Mouse (Mus musculus): ENCODE data around the gene Nlrp4e. TPM values are rescaled to one million over a fixed set of nuclear protein-coding genes. Genes with fewer than 3 reads are reported as not detected.

Gene Nlrp4e
- 0.35 TPM for polyA plus RNA-seq (2017; shearing (Covaris generic))

DNA sequence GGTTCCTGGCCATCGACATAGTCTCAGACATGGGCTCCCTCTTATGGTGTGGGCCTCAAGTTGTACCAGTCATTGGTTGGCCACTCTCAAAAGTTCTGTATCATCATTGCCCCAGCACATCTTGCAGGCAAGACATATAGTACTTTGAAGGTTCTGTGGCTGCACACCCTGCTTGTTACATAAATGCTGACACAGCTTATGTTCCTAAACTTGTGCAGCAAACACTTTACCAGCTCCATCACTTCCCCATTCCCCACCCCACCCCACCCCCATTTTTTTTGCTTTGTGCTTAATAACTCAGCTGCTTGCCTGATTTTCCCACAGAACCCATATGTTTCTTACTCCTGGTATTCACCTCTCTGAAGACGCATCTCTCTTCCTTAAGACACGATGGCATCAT lies at the start of gene Nlrp4e:
TSS of gene Nlrp4e (plus strand) at position 301 of the 400 bp plus-strand sequence.

DNA sequence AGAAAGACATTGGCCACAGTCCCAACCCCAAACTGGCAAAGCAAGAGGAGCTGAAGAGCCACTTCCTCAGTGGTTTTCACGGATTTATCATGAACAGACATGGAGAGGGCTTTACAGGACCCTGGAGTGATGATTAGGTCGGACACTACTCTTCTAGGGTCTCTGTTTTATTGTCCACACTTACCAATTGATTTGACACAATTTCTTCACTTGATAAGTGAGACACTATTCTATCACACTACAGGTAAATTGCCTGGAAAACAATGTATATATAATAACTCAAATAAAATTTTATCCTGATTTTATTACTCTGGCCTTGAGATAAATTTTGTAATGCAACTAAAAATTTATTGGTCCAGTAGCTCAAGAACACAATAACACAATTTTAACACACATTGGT lies 49.4 kb upstream of the Nlrp4e start, which contains the start of gene Vmn1r166:
TSS of gene Vmn1r166 (minus strand) at position 101 of the 400 bp plus-strand sequence.

DNA sequence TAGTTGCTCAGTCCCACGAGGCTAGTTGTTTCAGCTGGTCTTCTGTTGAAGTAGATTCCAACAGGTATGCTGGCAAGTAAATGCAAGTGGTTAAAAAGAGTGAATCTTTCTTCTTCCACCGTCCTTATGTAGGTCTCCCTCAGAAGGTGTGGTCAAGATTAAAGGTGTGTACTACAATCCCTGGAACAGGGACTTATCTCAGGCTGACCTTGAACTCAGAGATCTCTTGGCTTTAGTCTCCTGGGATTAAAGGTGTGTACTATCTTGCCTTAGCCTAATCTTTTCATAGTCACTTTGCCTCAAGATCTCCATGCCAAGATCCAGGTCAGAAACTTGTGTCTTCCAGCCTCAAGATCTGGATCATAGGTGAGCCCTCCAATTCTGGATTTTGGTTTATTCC lies 22.2 kb upstream of the Nlrp4e start, which contains the start of gene Gm6902:
TSS of gene Gm6902 (minus strand) at position 101 of the 400 bp plus-strand sequence.

DNA sequence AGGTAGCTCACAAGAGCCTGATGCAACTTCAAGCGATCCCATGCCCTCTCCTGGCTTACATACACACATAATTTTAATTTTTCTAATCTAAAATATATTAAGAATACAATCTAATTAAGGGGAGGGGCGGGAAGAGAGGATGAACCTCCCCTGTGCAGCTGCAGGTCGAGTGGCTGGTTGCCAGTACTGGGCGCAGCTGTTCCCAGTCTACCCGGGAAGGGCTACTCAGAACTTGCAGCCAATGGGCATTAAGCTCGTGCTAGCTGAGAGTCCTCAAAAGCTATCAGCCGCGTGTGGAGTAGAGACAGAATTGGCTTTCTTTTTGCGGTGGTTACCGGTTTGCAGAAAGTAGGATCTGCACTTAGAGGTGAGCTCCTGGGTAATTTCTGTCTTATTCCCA lies 84.6 kb downstream of the Nlrp4e start, which contains the start of gene Nlrp5:
TSS of gene Nlrp5 (plus strand) at position 301 of the 400 bp plus-strand sequence.

Other genes starting within 250 kb of the Nlrp4e start
- gene Vmn1r163, start 245.7 kb upstream of the Nlrp4e start, polyA plus RNA-seq (2017; shearing (Covaris generic)), result not detected
- not detected for gene Gm8720, start 233.7 kb upstream of the Nlrp4e start, polyA plus RNA-seq (2017; shearing (Covaris generic))
- gene Gm10662, start 156.7 kb upstream of the Nlrp4e start, polyA plus RNA-seq (2017; shearing (Covaris generic)), result 0.69 TPM
- not detected for gene Vmn1r165, start 83.9 kb upstream of the Nlrp4e start, polyA plus RNA-seq (2017; shearing (Covaris generic))
- gene Vmn1r166, start 49.5 kb upstream of the Nlrp4e start, polyA plus RNA-seq (2017; shearing (Covaris generic)), result not detected
- 0.85 TPM for gene Gm6902, start 22.3 kb upstream of the Nlrp4e start, polyA plus RNA-seq (2017; shearing (Covaris generic))
- not detected for gene Nlrp5, start 84.7 kb downstream of the Nlrp4e start, polyA plus RNA-seq (2017; shearing (Covaris generic))
- not detected for gene Vmn1r167, start 206.0 kb downstream of the Nlrp4e start, polyA plus RNA-seq (2017; shearing (Covaris generic))
- not detected for gene Vmn1r168, start 238.5 kb downstream of the Nlrp4e start, polyA plus RNA-seq (2017; shearing (Covaris generic))